Mouse (Mus musculus) activated CD4-positive, CD25-positive, alpha-beta regulatory T cell, adult 4 months (primary cell): ENCODE results near the gene Klhl5. TPM values are rescaled to one million over a fixed set of nuclear protein-coding genes. Genes with fewer than 3 reads are reported as not detected.

Experiments
- ATAC-seq: one replicate; pipeline ENCODE4 v1.8.0; 2017
- polyA plus RNA-seq, 2 experiments: library from polyadenylated mRNA; unstranded; fragments of 100-300 nt; shearing (Covaris generic); gene quantifications; one replicate each; pipeline ENCODE4 v1.2.1; 2017

Gene Klhl5
- polyA plus RNA-seq, 2 experiments from 2014 or later: 5.0 to 9.7 TPM

- ATAC-seq: no peak
These were observed 42.4 kb downstream of the Klhl5 start for GRCm38 (mm10) chr5:65149706-65150105.

DNA sequence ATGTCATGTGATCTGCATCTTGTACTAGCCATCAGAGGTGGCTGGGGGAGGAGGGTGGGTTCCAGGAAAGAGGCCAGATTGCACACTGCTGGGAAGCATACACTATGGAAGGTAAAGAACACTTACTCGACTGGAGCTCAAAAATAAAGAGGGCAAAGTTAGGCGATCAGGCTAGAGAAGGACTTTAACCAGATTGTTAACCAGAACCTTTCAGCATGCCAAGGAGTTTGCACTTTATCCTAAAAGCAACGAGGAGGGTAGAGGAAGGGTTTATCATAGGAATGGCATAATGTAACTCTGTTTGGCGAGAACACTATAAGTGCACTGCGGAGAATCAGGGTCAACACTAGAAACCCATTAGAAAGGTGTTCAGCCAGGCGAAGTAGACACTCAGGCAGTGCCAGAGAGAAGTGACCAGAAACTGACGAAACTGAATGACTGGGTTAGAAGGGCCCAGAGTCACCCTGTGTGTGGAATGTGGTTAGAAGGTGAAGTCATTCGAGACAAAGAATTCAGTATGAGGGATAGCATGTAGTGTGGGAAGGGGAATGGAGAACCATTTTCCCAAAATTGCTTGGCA is 43.1 kb downstream of the Klhl5 start:
- no peak for ATAC-seq

DNA sequence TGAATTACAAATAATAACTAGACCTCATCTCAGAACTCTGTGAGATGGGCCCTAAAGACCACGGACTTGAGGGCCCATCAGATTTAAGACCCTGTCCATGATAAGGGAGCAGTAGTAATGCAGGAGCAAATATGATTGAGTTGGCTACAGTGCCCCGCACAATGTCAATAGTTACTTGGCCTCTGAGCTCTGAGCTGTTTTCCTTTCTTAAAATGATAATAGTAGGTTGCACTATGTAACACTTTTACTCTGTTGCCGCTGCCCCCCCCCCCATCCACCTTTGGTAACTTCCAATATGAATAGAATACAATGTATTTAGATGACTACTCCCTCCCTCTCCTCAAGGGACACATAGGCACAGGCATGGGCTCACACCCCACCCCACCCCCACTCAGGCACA is 43.9 kb downstream of the Klhl5 start:
- ATAC-seq: no peak

GRCm38 (mm10) chr5:65151767-65152166 is 44.4 kb downstream of the Klhl5 start:
- no peak for ATAC-seq

- peak; percentile 78 for ATAC-seq
These were observed 46.9 kb downstream of the Klhl5 start for GRCm38 (mm10) chr5:65154287-65154686.

GRCm38 (mm10) chr5:65156853-65157252 is 49.5 kb downstream of the Klhl5 start:
- ATAC-seq: no peak

- no peak for ATAC-seq
These were observed 50.4 kb downstream of the Klhl5 start for GRCm38 (mm10) chr5:65157412-65158381.

DNA sequence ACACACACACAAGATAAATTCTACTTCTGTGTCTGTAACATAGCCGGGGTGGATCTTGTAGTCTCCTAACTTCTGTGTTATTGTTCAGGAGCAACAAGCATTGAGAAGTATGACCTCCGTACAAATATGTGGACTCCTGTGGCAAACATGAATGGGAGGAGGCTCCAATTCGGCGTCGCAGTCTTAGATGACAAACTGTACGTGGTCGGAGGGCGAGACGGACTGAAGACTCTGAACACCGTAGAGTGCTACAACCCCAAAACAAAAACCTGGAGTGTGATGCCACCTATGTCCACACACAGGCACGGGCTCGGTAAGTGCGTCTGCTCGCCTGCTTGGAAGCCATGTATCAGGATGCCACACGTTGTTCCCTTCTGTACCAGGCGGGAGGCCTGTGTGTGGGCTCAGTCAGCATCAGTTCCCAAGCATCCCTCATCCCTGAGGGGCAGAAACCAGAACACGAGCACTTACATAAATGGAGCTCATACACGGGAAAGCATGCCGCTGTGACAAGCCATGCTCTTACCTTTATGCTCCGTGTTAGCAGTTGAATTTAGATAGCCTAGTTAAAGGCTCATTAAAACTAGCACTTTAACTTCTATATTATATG is 51.5 kb downstream of the Klhl5 start:
- ATAC-seq: no peak

DNA sequence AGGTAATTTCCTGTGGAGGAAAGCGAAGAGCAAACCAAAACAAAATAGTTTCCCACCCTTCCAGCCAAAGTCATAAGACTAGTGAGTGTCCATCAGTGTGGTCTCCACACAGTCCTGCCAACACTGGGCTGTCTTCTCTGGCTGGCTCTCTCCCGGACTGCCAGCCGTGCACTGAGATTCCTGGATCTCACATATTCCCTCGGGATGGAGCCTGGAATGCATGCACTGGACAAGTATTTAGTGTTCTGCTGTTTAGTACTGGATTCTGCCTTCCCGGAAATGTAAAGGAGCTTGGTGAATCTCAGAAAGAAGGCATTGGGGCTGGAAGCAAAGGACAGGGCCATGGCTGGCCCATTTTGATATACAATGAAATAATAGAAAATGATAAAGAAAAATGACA is 55.7 kb downstream of the Klhl5 start:
- no peak for ATAC-seq

- ATAC-seq: no peak
These were observed 56.3 kb downstream of the Klhl5 start for GRCm38 (mm10) chr5:65163489-65164092.

GRCm38 (mm10) chr5:65170206-65170605 is 62.9 kb downstream of the Klhl5 start:
- ATAC-seq: no peak

DNA sequence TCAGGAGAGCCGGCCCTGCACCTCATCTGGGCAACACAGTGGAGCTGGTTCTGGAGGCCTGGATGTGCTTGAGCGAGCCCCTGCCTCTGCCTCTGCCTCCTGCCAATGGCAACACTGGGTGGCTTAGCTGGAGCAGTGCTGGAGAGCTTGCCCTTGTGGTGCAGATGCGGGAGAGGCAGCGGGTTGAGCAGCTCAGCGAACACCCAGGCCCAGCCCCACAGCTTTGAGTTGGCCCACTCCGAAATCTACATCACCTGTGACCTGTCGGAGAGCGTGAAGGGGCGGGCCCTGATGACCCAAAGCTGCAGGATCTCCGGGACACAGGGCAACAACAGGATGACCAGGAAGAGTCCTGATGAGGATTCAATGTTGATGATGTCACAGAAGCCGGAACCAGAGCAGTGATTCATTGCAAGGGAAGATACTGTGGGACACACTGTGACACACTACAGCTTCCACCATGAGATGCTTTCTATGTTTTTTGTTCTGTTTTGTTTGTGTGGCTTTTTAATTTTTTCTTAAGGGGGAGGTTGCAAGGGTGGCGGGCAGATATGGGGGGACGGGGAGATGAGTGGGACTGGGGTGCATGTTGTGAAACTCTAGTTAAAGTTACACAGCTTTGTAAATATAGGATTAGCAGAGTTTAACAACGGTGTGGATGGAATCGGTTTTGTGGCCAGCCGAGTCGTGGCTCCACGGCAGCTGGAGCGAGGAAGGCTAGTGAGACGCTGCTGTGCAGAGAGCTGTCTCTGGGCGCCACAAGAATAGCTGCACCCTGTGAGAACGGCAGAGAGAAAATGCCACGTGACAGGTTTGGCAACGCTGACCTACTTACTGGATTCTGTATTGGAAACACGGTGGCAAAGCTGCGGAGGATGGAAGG is 67.9 kb downstream of the Klhl5 start:
- no peak for ATAC-seq

GRCm38 (mm10) chr5:65175918-65176484 is 68.7 kb downstream of the Klhl5 start:
- ATAC-seq: no peak

DNA sequence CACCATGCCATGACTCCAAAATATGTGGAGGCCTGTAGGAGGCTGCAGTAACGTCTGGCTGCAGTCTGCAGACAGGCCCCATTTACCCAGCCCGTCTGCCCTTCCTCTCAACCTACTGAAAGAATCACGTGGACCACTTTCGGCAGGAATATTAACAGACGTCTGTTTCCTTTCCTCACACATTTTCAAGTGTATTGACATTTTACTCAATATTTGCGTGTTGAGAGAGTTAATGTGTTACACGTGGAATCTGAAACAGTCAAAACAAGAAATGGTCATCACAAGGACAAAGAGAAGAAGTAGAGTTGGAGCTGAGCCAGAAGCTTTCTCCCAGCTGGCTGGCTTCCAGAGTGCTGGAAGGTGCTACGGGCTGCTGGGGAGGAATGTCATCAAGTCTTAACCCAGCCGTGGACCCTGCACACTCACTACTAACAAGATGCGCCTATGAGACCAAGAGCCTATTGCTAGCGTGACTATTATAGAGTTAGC is 69.7 kb downstream of the Klhl5 start:
- ATAC-seq: no peak

DNA sequence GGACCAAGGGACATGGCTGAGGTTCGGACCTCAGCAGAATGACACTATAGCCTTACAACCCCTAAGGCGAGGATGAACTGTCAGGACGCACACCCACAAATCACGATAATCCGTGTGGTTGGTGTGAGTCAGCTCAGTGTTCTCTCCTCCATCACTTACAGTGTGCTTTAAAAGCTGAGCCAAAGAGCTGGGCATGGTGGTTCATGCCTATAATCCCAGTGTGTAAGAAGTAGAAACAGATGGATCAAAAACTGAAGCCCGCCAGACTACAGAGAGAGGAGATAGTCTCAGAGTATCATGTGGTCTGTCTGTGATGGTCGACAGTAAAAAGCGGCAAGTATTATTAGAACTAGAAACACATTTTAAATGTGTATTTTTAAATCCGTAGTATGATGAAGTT is 71.1 kb downstream of the Klhl5 start:
- no peak for ATAC-seq

DNA sequence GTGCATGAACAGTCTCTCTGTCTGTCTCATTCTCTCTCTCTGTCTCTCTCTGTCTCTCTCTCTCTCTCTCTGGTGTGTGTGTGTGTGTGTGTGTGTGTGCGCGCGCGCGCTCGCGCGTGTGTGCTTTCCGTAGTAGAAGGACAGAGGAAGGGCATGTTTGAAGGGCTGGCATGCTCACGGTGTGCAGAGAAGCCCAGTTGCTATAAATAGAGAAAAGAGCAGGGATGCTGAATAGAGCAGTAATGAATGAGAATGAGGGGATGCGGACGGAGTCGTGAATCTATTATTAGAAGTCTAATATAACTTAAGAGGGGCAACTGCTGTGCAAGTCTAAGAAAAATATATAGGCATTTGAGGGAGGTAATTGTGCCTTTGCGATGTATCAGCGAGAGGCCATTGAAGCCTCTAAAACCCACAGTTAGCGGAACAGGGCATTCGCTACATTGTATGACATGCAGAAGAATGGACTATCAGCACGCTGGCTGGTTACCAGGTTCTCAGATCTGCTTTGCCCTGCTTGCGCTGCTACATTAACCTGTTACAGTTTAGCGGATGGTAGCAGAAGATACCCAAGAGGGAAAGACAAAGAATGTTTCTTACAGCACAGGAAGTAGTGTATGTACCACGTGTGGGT is 73.9 kb downstream of the Klhl5 start:
- no peak for ATAC-seq

- ATAC-seq: no peak
These were observed 74.4 kb downstream of the Klhl5 start for GRCm38 (mm10) chr5:65181794-65182169.

DNA sequence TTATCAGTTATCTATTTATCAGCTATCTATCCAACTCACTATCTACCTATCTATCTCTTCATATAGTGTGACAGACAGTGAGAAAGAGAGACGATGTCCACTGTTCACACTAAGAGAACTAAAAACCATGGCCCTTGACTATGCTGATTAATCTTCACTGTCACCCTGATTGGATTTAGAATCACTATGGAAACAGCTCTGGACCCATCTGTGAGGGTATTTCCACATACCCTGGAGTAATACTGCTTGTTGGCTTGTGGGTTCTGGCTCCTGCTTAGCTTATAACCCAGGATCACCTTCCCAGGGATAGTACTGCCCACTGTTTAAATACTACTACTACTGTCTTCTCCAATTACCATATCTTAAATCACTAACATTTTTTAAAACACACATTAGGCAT is 74.9 kb downstream of the Klhl5 start:
- ATAC-seq: no peak

DNA sequence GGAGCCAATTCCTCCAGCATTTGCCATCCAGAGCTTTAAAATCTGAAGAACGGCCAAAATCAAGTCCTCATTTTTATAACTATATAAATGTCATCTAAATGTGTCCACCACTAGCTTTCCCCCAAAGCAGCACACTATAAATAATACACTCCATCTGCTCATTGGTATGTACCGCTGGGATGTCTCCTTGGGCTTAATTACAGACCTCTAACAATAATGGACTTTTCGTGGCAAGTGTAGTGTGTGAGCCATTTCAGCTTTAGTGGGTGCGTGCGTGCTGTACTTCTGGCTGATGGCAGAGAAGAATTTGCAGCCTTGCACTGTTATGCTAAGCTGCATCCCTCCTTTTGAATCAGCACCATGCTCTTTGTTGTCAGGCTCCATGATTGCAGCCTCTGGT is 84.3 kb downstream of the Klhl5 start:
- no peak for ATAC-seq

DNA sequence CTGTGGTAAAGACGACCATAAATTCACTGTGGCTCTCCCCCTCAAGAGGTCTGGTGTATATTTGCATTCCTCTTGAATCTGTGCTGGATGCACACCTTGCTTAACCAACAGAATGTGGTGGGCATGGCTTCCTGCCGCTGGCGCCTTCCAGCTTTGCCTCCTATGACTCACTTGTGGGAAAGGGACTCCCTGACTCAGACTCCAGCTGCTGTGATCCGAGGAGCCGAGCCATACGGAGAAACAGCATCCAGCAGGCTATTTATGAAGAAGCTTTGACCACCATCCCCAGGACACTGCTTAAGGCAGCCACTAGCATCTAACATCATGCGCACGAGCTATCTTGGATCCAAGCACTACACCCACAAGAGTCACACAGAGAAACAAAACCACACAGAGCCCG is 87.1 kb downstream of the Klhl5 start:
- ATAC-seq: no peak
